Mouse (Mus musculus): ENCODE results near the gene Frmd4b. TPM values are rescaled to one million over a fixed set of nuclear protein-coding genes. Genes with fewer than 3 reads are reported as not detected.
A peak's percentile ranks its signal among the peaks of the same experiment; 100 is the strongest.

Frmd4b gene
- total RNA-seq, 1 experiment from 2014 or later, result 21.9 TPM

DNA sequence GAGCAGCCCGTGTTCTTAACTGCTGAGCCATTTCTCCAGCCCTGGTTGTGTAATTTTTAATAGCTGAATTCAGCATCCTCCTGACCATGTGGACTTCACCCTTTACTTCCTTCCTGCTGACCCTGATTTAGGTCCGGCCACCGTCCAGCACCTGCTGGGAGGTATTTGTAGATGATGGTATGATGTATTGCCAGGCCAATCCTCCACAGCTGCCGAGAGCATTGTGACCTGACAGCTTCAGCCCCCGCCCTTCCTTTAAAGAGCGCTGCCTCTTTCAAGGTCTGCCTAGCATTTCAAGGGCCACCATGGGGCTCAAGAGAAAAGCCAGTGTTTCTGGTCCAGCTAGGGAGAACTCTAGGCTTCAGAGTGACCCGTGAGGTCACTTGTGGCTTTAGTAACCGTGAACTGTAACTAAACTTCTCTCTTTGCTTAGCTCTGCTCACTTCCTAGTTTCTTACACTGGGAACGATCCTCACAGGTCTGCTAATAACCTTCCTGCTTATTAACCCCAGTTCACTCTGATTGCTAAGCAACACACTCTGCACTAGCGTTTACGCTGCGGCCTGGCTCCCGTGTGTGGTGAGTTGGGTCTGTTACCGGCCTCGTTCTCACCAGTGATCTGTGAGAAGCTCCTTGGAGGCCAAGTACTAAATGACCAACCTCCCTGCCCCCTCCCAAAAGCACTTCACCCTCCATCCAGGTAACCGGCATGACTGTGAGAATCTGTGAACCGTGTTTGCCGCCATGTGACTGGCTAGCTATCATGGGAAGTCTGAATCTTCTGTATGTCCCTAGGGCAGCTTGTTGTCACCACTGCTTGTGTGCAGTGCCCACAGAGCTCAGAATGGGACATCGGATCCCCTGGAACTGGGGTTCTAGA, 138.1 kb downstream of the Frmd4b start:
- DNase-seq, result peak; percentile 35

GRCm38 (mm10) chr6:97473672-97474071, 143.7 kb downstream of the Frmd4b start:
- no peak for DNase-seq

GRCm38 (mm10) chr6:97472873-97473550, 144.3 kb downstream of the Frmd4b start:
- DNase-seq, result no peak

DNA sequence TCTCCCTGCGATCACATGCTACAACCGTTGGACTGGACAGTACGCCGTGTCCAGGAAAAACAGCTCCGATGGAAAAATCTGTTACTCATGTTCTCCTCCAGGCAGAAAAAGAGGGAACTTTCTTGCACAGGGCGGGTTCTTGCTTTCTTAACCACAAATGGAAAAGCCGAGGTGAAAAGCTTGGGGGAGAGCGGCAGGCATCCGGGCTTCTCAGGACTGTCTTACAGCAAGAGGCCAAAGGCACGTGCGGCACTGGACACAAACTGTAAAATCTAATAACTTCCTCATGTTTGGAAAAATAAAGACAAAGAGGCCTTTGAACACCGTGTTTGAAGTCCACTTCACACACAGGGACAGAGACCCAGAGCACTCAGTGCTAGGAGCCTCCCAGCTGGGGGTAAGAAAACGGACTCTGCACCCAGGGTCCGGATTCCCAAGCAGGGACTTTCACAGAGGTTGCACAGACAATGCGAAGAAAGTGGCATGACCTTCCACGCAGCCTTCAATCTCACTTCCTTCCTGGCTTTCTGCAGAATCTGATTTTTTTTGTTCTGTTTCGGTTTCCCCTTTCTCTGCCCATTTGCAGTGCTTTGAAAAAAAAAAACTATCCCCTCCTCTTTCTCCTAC, 153.3 kb downstream of the Frmd4b start:
- peak; percentile 53 for DNase-seq

GRCm38 (mm10) chr6:97462421-97462820, 154.9 kb downstream of the Frmd4b start:
- DNase-seq, result no peak

GRCm38 (mm10) chr6:97459112-97459511, 158.2 kb downstream of the Frmd4b start:
- DNase-seq, result no peak

DNA sequence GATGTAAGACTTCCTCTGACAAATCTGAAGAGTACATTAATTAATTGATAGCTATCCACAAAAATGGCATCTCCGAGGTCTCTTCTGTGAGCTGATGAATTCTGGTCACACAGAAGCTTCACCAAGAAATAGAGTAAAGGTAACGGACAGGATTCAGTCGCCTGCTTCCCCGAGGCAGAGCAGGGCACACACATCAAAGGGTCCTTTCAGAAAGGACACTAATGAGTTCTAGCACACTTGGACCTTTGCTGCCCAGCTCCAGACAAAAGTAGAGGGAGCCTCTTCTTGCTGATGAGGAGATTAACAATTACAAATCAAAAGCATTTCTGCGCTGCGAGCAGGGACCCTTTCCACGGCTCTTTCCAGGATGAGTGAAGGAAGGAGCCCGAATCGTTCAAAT, 159.0 kb downstream of the Frmd4b start:
- DNase-seq, result no peak

DNA sequence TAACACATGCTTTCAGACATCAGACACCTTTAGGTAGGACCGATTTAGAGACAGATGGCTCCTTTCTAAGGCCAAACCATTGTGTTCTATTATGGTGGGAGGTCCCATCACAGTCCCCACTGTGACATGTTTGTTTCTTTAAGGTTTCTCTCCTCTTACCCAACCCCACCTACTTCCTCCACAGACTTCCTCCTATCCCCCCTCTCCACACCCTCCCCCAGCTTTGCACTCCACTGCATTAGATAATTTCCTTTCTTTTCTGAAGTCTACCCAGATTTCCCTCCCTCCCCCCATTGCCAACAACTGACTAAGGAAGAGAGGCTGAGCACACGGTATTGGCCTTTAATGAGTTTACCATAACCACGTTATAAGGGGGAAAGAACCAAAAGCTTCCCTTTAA, 159.4 kb downstream of the Frmd4b start:
- no peak for DNase-seq

DNA sequence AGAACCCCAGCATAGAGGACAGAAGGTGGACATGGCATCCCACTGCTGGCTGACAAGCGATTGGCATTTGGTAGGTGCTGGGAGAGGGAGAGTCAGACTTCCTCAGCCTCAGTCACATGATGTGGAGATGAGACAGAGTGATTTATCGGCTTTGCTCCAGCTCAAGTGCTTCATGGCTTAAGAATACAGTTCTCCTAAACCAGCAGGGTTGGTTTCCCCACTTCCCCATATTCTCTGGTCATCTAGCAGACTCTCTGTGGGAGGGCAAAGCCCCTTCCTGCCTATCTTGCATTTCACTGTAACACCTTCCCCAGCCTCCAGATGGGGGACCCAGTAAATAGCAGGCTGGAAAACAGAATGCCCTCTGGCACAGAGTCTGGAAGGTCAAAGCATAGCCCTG, 160.1 kb downstream of the Frmd4b start:
- no peak for DNase-seq

- no peak for DNase-seq
Observed at GRCm38 (mm10) chr6:97452223-97452622, 165.1 kb downstream of the Frmd4b start.

GRCm38 (mm10) chr6:97449806-97450205, 167.5 kb downstream of the Frmd4b start:
- DNase-seq, result peak; percentile 25

DNA sequence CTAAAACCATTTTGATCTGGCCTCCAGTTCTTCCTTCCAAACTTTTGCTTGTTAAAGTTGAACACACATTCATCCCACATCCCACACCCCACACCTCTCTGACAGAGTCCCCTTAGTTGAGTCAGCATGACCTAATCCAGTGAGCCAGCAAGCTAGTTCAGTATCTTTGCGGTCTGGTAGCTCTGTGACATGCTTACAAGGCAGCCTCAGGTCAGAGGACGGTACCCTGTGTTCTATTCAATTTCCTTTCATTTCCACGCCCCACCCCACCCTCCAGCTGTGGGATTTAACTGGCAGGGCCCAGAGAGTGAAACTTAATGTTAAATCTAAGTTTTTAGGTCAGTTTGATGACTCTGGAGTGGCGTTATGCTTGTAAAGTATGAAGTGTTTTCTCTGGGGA, 170.3 kb downstream of the Frmd4b start:
- peak; percentile 24 for DNase-seq

- no peak for DNase-seq
Observed at GRCm38 (mm10) chr6:97444145-97444544, 173.2 kb downstream of the Frmd4b start.

DNA sequence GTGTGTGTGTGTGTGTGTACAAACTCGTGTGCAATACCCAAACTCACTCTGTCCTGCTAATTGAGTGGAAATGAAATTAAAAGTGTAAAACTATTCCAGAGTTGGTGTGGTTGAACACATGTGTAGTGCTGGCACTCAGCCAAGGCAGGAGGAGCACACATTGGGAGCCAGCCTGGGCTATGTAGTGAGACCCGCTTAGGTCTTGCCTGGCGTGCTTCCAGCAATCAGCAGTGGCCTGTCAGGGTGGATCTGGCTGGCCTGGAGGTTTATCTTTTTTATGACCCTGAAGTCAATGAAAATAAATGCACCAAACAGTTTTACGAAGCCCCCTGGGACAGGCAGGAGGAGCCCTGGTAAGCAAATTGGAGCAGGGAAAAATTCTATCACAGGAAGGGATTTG, 173.8 kb downstream of the Frmd4b start:
- peak; percentile 32 for DNase-seq

- peak; percentile 40 for DNase-seq
Observed at GRCm38 (mm10) chr6:97441357-97441756, 176.0 kb downstream of the Frmd4b start.

DNA sequence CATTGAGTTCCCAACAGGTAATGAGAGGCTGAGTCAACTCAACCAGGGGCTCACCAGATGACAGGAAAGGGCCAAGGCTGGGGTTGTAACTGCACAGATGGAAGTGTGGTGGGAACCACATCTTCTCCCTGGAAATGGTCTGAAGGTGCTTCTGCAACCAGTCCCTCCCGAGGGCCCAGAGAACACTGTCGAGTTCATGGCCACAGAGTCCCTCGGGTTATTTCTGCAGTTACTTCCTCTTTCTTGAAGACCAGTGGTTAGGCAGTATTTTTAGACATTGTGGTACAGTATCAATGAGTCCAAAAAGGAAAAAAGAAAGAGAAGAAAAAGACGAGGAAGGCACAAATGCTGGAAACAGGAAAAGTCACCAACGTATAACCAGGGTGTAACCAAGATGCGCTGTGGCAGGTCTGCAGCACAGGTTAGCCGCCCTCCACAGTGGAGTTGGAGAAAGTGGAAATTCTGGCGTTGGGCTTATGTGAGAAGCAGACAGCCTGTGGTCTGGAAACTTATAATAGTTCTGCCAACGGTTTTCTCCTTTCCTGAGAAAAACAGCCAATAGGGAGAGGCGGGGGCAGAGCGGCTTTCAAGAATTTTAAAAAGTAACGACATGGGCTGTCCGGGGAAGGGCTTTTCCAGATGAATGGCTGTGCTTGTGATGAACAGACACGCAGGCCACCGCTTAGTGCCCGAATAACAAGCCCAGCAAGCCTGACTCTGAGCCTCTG, 178.3 kb downstream of the Frmd4b start:
- no peak for DNase-seq

- DNase-seq, result no peak
Observed at GRCm38 (mm10) chr6:97434753-97435152, 182.6 kb downstream of the Frmd4b start.

DNA sequence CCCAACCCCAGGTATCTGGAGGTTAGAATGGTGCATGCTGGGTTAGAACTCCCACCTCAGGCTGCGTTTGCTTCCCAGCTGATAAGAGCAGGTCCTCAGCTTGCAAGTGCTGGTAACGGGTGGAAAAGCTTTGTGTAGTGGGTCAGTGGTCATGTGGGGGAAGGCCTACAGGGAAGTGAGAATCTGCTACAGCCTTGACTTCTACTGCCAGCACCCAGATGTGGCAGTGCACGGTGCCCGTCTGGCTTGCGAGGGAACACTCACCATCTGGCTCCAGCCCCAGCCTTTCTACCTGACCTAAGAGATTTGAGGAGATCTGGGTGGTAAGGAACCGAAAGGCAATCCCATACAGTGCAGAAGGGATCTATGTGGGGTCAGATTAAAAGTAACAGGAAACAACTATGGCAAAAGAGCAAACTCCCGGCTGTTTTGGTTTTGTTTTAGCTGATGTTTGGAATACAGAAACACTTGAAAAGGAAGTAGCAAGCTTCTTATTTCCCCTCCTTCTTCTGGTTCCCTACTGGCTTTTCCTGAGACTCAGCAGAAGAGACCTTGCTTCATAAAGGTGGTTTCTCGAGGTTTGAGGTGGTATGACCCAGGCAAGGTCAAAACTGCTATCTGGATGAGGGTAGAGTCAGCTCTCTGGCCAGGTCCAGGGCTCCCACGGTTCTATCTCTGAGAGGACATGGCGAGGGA, 185.9 kb downstream of the Frmd4b start:
- no peak for DNase-seq

- no peak for DNase-seq
Observed at GRCm38 (mm10) chr6:97430519-97430918, 186.8 kb downstream of the Frmd4b start.

DNA sequence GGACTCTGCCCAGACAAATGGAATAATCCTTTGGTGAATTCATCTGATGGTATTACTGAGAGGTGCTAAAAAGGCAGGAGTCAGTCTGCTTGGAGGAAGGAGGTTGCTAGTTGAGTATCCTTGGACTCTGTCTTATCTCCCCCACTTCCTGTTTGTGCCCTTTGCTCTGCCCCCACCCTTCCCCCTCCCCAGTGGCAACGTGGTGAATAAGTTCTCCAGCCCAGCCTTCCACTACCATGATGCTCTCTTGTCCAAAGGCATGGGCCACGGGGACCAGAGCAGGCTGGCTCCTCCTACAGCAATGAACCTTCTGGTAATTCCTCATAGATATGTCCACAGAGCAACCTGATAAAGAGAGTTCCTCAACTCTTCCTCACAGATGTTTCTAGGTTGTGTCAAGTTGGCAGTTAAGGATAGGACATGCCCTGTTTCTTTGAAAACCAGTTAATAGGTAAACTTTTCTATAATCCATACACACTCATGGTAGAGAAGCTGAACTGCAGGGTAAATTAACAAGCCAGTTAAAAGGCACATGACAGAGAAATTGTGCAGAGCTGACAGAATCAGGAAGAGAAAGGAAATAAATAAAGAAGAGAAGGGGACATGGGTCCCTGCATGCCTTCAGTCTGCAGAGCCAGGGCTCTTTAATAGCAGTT, 187.5 kb downstream of the Frmd4b start:
- DNase-seq, result no peak

DNA sequence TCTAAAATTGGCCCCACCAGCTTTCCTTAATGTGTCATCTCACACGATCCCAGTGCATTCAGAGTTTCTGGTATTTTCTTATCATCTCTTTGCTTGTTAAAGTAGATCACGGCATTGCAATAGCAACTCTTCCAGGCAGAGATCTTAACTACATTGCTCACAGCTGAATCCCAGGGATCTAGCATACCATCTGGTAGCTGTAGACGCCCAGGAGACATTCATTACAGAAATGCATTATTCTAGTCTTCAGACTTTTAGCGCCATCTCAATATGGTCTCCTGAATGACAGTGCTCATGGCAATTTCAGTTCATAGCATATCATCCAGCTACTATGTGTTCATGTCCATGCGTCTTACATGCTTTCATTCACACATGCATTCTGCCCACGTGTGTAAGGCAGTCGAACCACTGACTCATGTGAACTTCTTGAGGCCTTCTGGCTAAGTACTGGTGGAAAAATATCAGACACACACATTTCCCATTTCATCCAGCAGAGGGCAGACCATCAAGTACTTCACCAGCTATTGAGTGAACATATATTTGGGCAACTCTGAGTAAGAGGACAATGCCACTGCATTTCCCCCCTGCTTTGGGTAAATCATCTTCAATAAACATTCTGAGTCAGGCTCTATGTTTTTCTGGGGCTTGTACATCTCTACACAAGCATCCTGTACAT, 197.4 kb downstream of the Frmd4b start:
- peak; percentile 81 for DNase-seq
